Mouse (Mus musculus) natural killer cell, adult 2 months (primary cell): ENCODE measurements at regions not wholly inside any gene's neighbourhood (a gene's known extent, or its start where the extent isn't known, plus 50 kb on each side); places are given as distances from the start of the nearest gene placed in this dataset.

ENCODE experiments used
- DNase-seq, 2 experiments: peaks; one replicate each; pipeline ENCODE4 v3.0.0; 2022; ENCODE audit warnings: low spot score in 2 of 2

DNA sequence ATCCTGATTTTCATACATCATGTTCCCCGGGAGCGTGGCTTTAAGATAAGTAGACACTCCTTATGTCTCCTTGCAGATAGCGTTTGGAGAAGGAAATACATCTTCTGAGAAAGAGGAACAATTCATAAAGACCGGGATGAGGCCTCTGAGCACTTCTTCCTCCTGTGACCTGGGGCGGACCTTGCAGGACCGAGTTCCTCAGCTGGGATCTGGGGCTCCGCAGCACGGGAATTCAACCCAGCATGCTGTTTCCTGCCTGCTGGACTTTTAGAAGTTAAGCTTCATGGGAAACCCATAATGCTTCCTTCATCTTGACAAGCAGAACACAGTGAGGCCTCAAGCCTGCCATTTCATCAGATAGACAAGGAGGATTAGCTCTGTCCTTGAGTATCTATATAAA, 491.4 kb downstream of the Fam19a5 start:
- no peak for DNase-seq

DNA sequence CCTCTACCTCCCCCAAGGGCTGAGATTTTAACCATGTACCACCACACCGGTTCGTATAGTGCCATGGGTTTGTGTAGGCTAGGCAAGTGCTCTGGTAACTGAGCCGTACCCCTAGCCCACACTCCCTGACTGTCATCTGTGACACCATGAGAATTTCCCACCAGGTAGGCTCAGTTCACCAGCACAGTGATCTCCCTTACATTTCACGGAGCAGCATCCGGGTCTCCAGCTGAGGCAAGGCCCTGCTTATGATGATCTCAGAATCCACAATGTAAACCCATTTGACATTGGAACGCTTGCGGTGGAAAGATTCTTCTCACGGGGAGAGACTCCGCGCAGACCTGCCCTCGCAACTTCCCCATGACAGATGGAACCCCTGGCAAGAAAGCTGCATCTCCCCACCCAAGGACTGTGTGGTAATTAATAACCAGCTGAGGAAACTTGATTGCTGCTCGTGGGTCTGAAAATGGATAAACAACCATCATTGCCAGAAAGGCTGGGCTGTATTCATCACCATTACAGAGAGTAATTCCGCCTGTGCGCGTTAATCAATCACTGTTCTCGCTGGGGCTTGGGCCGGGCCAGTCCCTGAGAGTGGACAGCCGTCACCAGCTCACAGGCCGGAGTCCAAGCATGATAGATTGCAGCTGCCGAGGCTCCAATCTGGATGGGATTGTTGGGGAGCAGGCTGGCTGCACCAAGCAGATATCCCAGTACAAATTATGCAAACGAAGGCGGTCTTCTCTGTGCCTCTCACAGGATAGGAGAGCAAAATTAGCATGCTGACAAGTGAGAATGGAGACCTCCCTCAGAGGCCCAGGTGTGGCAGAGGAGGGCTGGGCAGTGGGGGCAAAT, 492.3 kb downstream of the Fam19a5 start:
- no peak for DNase-seq

DNA sequence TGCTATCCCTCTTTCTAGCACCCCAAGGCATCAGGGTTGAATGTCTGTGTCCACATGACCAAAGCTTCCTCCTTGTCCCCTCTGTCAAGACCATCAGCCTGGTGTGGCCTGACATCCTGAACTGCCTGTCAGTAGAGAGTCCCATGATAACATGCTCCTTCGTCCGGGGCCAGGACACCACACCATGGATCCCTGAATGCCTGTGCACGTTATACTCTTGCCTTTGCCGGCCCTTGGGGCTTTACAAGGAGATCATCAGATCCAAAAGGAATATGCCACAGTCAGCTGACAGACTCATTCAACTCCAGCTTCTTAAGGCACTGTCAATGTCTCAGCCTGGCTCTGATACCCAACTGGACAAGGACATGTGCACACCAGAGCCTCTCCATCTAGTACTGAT, 493.5 kb downstream of the Fam19a5 start:
- DNase-seq: no peak

GRCm38 (mm10) chr15:88042821-88043220, 498.7 kb downstream of the Fam19a5 start:
- no peak for DNase-seq

- DNase-seq: no peak
These were observed 514.0 kb downstream of the Fam19a5 start for GRCm38 (mm10) chr15:88058071-88058470.

- no peak for DNase-seq
These were observed 516.8 kb downstream of the Fam19a5 start for GRCm38 (mm10) chr15:88060935-88061334.

- no peak for DNase-seq
These were observed 518.9 kb downstream of the Fam19a5 start for GRCm38 (mm10) chr15:88063041-88063440.

DNA sequence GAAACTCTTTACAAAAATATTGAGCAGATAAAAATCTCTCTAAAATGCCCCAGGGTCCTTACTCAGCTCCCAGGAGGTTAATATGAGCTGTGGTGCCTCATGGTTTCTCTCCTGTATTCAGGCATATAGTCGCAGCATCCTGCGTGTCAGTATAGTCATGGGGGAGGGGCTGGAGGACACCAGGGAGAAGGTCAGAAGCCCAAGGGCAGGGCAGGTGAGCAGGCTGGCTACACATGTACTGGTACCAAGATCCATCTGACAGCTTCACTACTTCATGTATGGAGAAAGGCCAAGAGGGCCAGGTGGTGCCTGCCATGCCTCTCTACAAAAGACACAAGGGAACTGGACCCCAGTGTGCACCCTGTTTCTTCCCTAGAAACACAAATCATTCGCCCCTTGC, 524.4 kb downstream of the Fam19a5 start:
- no peak for DNase-seq

- no peak for DNase-seq
These were observed 527.4 kb upstream of the Zdhhc25 start for GRCm38 (mm10) chr15:88072676-88073075.

DNA sequence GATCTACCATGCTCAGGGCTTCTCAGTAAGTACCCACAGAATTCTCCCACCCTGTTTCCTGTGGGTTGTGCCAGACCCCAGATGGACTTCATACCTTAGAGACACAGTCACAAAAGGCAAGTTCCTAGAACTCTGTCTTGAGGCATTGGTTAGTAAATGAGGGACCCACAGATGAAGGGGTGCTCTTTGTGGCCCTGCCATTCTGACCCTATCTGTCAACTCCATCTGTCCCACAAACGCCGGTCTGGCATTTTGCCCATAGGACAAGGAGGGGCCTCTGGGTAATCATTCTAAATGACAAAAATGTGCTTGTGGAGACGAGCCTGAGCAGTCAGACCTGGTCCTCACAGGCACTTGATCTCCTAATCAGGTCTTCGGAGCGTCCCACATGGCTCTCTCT, 516.2 kb upstream of the Zdhhc25 start:
- no peak for DNase-seq

- DNase-seq: no peak
These were observed 514.5 kb upstream of the Zdhhc25 start for GRCm38 (mm10) chr15:88085631-88086030.

DNA sequence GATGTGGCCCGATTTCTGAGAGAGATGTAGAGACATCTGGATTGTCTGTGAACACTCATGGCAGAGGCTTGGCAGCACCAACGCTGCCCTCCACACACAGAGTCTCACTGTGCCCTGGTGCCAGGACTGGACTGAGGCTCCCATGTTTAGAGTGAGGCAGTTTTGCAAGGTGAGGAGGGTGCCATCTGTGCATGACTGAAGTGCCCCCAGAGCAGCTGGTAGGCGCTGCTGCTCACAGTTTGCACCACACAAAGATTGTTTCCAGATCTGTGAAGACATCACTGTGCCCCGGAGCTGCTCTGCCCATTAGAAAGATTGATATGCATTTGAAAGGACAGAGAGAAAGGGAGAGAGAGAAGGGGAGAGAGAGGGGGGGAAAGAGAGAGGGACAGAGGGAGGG, 510.6 kb upstream of the Zdhhc25 start:
- no peak for DNase-seq

DNA sequence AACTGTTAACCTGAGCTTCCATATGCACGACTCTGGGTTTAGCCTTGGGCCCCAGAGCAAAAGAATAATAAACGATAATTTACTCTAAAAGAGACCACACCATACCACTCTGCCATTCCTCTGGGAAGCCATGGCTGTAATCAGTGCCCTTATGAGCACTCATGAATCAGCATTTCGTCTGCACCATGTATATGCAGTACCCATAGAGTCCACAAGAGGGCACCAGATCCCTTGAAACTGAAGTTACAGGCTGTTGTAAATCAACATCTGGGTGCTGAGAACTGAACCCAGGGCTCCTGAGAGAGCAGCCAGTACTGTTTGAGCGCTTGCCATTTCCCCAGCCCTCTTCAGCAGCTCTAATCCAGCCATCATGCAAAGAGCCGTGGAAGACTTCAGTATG, 508.7 kb upstream of the Zdhhc25 start:
- DNase-seq: no peak

- no peak for DNase-seq
These were observed 479.7 kb upstream of the Zdhhc25 start for GRCm38 (mm10) chr15:88120376-88120775.

- DNase-seq: no peak
These were observed 476.1 kb upstream of the Zdhhc25 start for GRCm38 (mm10) chr15:88123907-88124523.

DNA sequence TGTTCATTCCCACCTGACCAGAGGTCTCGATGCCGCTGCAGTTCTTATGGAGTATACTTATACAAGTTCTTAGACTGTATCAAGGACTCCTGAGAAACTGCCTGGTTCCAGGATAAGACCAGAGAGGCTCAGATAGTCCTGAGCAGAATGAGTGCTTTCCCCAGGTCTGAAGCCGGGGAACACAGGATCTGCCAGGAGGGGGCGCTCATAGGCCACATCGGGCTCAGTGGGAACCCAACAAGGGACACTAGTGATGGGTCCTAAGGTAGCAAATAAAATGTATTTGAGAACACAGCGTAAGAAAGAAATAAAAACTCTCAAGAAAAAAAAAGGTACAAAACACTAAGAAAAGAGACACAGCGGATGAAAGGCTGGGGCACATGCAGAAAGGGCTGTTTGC, 454.0 kb upstream of the Zdhhc25 start:
- no peak for DNase-seq

GRCm38 (mm10) chr15:88151199-88151598, 448.9 kb upstream of the Zdhhc25 start:
- no peak for DNase-seq

DNA sequence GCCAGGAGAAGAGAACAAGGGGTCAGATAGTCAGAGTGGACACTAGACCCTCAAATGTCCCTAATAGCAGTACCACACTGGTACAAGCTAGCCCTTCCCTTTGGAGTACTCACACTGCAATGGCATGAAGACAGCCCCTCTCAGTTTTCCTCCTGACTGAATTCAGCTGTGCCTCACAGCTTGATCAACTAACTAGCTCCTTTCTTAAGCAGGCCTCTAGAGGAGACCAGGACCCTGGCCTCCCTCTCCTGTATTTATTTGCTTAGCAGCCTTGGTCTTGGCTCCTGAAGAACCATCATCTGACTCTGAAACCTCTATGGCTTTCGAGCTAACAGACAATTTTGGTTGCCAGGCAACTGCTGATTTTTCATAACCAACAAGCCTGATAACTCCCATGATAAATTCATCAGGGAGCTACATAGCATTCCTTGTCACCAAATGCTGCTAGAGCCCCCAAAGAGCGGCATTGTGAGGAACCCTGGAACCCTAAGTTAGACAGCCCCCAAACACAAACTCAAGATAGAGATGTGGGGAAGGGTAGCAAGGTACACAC, 440.4 kb upstream of the Zdhhc25 start:
- no peak for DNase-seq

DNA sequence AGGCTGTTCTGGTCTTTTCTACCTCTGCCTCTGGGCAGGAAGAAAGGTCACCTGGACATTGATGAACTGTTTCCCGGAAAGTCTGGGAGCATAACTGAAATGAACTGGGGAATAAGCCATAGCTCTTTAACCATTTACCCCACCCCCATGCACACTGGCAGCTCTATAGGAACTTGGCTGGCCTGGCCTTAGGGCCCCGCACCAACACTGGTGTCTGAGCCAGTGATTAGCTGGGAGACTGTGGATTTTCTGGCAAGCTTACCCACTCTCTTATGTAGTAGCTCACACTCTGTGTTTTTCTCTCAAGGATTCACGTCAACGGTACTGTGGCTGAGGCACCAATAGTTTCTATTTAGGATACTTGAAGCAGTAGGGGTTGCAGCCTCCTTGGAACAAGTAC, 439.8 kb upstream of the Zdhhc25 start:
- DNase-seq: no peak

GRCm38 (mm10) chr15:88163438-88163837, 436.7 kb upstream of the Zdhhc25 start:
- DNase-seq: no peak

DNA sequence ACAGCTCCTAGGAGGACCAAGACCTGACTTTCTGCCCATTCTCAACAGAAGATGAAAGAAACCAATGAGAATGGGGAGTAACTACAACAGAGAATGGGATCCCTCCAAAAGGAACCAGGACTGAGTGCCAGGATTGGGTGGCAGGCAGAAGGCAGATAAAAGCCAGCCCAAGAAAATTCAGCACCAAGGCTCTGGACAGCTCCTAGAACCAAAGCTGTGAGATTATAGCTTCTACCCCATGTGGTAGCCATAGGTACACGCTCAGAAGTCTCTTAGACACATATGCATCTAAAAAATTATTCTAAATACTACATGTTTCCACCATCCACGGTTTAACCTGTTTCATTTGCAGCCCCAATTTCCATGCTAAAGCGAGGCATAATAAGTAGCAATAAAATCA, 425.8 kb upstream of the Zdhhc25 start:
- no peak for DNase-seq

DNA sequence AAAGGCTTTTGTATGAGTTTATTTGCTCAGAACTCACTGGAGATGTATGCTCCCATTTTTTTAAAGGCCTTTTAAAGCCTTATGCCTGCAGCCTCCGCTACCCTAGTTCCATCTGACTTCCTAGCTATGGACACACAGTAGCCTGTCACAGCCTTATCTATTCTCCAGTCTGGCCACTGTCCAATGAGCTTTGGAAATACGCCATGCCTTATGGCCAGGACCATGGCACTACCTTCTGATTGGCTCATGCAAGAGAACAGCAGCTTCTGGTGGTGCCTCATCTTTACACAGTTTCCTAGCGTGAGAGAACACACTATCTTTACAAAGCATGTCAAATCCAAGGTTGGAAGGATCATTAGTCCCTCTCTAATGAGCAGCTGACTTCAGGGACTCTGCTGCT, 424.1 kb upstream of the Zdhhc25 start:
- no peak for DNase-seq

- DNase-seq: no peak
These were observed 403.6 kb upstream of the Zdhhc25 start for GRCm38 (mm10) chr15:88196539-88196938.
